Mouse (Mus musculus) ES-Bruce4 (cell line): ENCODE measurements around the gene Rassf1.

Source experiments
- CTCF ChIP-seq: IDR thresholded peaks from one replicate; pipeline ENCODE4 v1.8.1; 2011; ENCODE audit warnings: low read depth, low read length
- EP300 ChIP-seq: IDR thresholded peaks from 2 replicates; pipeline ENCODE4 v1.6.1; 2011; ENCODE audit warnings: low read depth, low read length; ENCODE audit not compliant: insufficient read depth
- POLR2A ChIP-seq: IDR thresholded peaks from one replicate; pipeline ENCODE4 v1.8.1; 2011; ENCODE audit warnings: low read length; ENCODE audit not compliant: insufficient read depth

DNA sequence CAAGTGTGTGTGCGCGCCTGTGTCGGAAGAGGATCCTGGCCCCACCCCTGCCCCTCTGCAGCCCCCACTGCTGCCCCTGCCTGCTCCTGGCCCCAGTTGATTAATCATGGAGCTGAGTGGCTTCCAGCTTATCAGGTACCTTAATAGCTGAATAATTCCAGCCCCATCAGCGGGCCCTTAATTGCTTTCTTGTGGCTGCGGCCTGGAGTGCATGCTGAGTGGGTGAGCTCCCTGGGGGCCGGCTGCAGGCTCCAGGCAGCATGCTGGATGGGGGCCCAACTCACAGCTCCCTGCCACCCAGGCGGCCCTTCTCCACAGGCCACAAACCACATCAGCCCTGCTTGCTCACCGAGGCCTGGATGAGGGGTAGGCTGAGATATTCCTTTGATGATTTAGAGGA, 39.9 kb upstream of the Rassf1 start:
- TF ChIP-seq CTCF (no peak), POLR2A (no peak), EP300 (no peak)
